Mouse (Mus musculus) thymus, adult 18-20 months (tissue): ENCODE measurements at regions not wholly inside any gene's neighbourhood (a gene's known extent, or its start where the extent isn't known, plus 50 kb on each side); places are given as distances from the start of the nearest gene placed in this dataset.

Experiments
- DNase-seq, 2 experiments: peaks; one replicate each; pipeline ENCODE4 v3.0.0; 2022; ENCODE audit warnings: mixed read lengths in 2 of 2

- DNase-seq: no peak
Measured at GRCm38 (mm10) chr11:84637268-84637667, 111.9 kb upstream of the Lhx1 start.

- DNase-seq: no peak
Measured at GRCm38 (mm10) chr11:84634990-84635389, 109.7 kb upstream of the Lhx1 start.

- DNase-seq: no peak
Measured at GRCm38 (mm10) chr11:84633300-84633699, 108.0 kb upstream of the Lhx1 start.

GRCm38 (mm10) chr11:84628111-84628510, 102.8 kb upstream of the Lhx1 start:
- DNase-seq: no peak

- no peak for DNase-seq
Measured at GRCm38 (mm10) chr11:84627685-84628084, 102.3 kb upstream of the Lhx1 start.

- no peak for DNase-seq
Measured at GRCm38 (mm10) chr11:84627259-84627658, 101.9 kb upstream of the Lhx1 start.

- DNase-seq: no peak
Measured at GRCm38 (mm10) chr11:84624100-84624499, 98.8 kb upstream of the Lhx1 start.

- DNase-seq: no peak
Measured at GRCm38 (mm10) chr11:84619713-84620112, 94.4 kb upstream of the Lhx1 start.

- no peak for DNase-seq
Measured at GRCm38 (mm10) chr11:84618576-84618975, 93.2 kb upstream of the Lhx1 start.

- no peak for DNase-seq
Measured at GRCm38 (mm10) chr11:84612982-84613720, 87.8 kb upstream of the Lhx1 start.

GRCm38 (mm10) chr11:84611625-84611879, 86.2 kb upstream of the Lhx1 start:
- DNase-seq: no peak

- DNase-seq: no peak
Measured at GRCm38 (mm10) chr11:84610774-84611624, 85.7 kb upstream of the Lhx1 start.

GRCm38 (mm10) chr11:84604781-84605180, 79.4 kb upstream of the Lhx1 start:
- no peak for DNase-seq

- no peak for DNase-seq
Measured at GRCm38 (mm10) chr11:84599267-84599841, 74.0 kb upstream of the Lhx1 start.

- DNase-seq: no peak
Measured at GRCm38 (mm10) chr11:84597572-84598295, 72.4 kb upstream of the Lhx1 start.

- DNase-seq: no peak
Measured at GRCm38 (mm10) chr11:84592715-84593339, 67.5 kb upstream of the Lhx1 start.

- no peak for DNase-seq
Measured at GRCm38 (mm10) chr11:84587107-84587506, 61.8 kb upstream of the Lhx1 start.

GRCm38 (mm10) chr11:84585626-84586025, 60.3 kb upstream of the Lhx1 start:
- no peak for DNase-seq

- no peak for DNase-seq
Measured at GRCm38 (mm10) chr11:84578805-84579541, 53.6 kb upstream of the Lhx1 start.
